20 mouse cellular contexts compared by ENCODE assay signal in the genomic region with DNA sequence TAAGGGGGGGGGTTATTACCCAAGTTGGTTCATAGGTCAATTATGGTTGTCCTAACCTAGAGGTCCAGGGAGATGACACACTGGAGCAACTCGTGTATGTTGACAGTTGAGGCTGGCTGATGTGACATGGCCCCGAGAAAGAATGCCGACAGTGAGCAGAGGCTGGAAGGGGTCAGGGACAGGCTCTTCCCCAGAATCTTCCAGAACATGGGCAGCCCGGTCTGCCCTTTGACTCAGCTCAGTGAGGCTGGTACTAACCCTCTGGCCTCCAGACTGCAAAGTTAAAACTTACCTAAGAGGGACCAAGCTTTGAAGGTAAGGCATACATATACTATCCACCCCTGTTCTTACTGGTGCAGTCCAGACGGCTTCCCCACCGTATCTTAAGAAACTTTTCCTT.
DNase-seq lines count a peak whose midpoint lies in the region; ATAC-seq lines count a peak whose summit lies in the region.
"Had no signal": no experiment of that assay in that cellular context is flagged by ENCODE, and none has a peak within 500 bp of the region (broad histone marks: within the 10 kb centered on the region; RNA-seq: fewer than 3 reads in every experiment).

No protein-coding gene starts in this region.

- H3K9ac ChIP-seq in heart, embryonic 13.5 days, result no peak overlapping the region
- no peak overlapping the region for H3K9ac ChIP-seq in kidney, embryonic 16.5 days (replicated peaks; ENCODE audit: low read length)
- no peak overlapping the region for H3K9ac ChIP-seq in kidney, embryonic 15.5 days
- H3K9ac ChIP-seq: forebrain, embryonic 13.5 days; heart, embryonic 12.5 days; hindbrain, embryonic 12.5 days; hindbrain, embryonic 15.5 days had no signal

- peaks cover 16% of the 10 kb centered on the region for H3K36me3 ChIP-seq in heart, embryonic 13.5 days
- H3K36me3 ChIP-seq in kidney, embryonic 16.5 days (ENCODE audit: insufficient read depth, low read length), result peaks cover 2% of the 10 kb centered on the region; the same call in 1 of the 2 replicates
- H3K36me3 ChIP-seq in kidney, embryonic 15.5 days, result peaks cover 5% of the 10 kb centered on the region
- 0 out of 2 replicates have a peak, but pooled peaks cover 2% of the 10 kb centered on the region for H3K36me3 ChIP-seq in limb, embryonic 10.5 days
- H3K36me3 ChIP-seq: heart, embryonic 12.5 days; hindbrain, embryonic 15.5 days had no signal

- intact Hi-C loops in heart, postnatal 14 days (cut with DNase I), result no loop called here

- H3K4me3 ChIP-seq in heart, embryonic 13.5 days, result no peak overlapping the region
- H3K4me3 ChIP-seq in kidney, embryonic 16.5 days (ENCODE audit: low read length), result no peak overlapping the region
- no peak overlapping the region for H3K4me3 ChIP-seq in kidney, embryonic 15.5 days (replicated peaks)
- no peak overlapping the region for H3K4me3 ChIP-seq in limb, embryonic 10.5 days
- H3K4me3 ChIP-seq: forebrain, embryonic 10.5 days; forebrain, embryonic 13.5 days; heart, embryonic 12.5 days; hindbrain, embryonic 12.5 days; hindbrain, embryonic 15.5 days had no signal

- H3K27me3 ChIP-seq in heart, embryonic 13.5 days (replicated peaks), result no peaks in the 10 kb centered on the region
- H3K27me3 ChIP-seq in kidney, embryonic 16.5 days (ENCODE audit: insufficient read depth, low read length), result no peaks in the 10 kb centered on the region
- no peaks in the 10 kb centered on the region for H3K27me3 ChIP-seq in kidney, embryonic 15.5 days
- no peaks in the 10 kb centered on the region for H3K27me3 ChIP-seq in limb, embryonic 10.5 days (ENCODE audit: low read depth, poor library complexity, severe bottlenecking)
- H3K27me3 ChIP-seq: forebrain, embryonic 13.5 days; heart, embryonic 12.5 days; hindbrain, embryonic 12.5 days; hindbrain, embryonic 15.5 days had no signal

- no peak overlapping the region for H3K27ac ChIP-seq in heart, embryonic 13.5 days (replicated peaks)
- no peak overlapping the region for H3K27ac ChIP-seq in kidney, embryonic 16.5 days (ENCODE audit: low read length)
- no peak overlapping the region; the same call in 1 of the 2 replicates for H3K27ac ChIP-seq in kidney, embryonic 15.5 days
- H3K27ac ChIP-seq in limb, embryonic 10.5 days, result 0 out of 2 replicates have a peak overlapping the region, but pooled peaks have one; percentile 23
- H3K27ac ChIP-seq: forebrain, embryonic 10.5 days; forebrain, embryonic 13.5 days; hindbrain, embryonic 12.5 days; hindbrain, embryonic 15.5 days had no signal

- H3K9me3 ChIP-seq in heart, embryonic 13.5 days, result 0 out of 2 replicates have a peak, but pooled peaks cover 4% of the 10 kb centered on the region
- H3K9me3 ChIP-seq in kidney, embryonic 16.5 days (ENCODE audit: low read length), result no peaks in the 10 kb centered on the region
- 0 out of 2 replicates have a peak, but pooled peaks cover 1% of the 10 kb centered on the region for H3K9me3 ChIP-seq in kidney, embryonic 15.5 days (replicated peaks)
- no peaks in the 10 kb centered on the region for H3K9me3 ChIP-seq in limb, embryonic 10.5 days (replicated peaks)
- H3K9me3 ChIP-seq: hindbrain, embryonic 12.5 days; hindbrain, embryonic 15.5 days had no signal

- WGBS in heart, embryonic 13.5 days, result 68% methylated on average over 6 of the region's 6 CpGs
- 46% methylated on average over 6 of the region's 6 CpGs for WGBS in kidney, embryonic 16.5 days
- 53% methylated on average over 6 of the region's 6 CpGs for WGBS in kidney, embryonic 15.5 days
- 75% methylated on average over 6 of the region's 6 CpGs for WGBS in limb, embryonic 10.5 days

- H3K4me1 ChIP-seq in heart, embryonic 13.5 days, result peaks cover 22% of the 10 kb centered on the region
- H3K4me1 ChIP-seq in kidney, embryonic 16.5 days (ENCODE audit: insufficient read depth, low read length), result peaks cover 5% of the 10 kb centered on the region; the same call in 1 of the 2 replicates
- peaks cover 37% of the 10 kb centered on the region for H3K4me1 ChIP-seq in kidney, embryonic 15.5 days
- H3K4me1 ChIP-seq in limb, embryonic 10.5 days, result peaks cover 8% of the 10 kb centered on the region
- H3K4me1 ChIP-seq: forebrain, embryonic 13.5 days had no signal

- no peak for DNase-seq in heart, postnatal 14 days
- DNase-seq in limb, embryonic 10.5 days (ENCODE audit: low spot score), result no peak
- no peak for DNase-seq in right cerebral cortex, adult 2 months (ENCODE audit: low spot score in 2 of 2)
- DNase-seq: adrenal gland, adult 8-10 months; adrenal gland, postnatal 25 days; cerebellum, adult 18-20 months; cerebellum, adult 9-10 months; cerebellum, postnatal 14 days; gastrocnemius, postnatal 10 days; gastrocnemius, postnatal 36 days had no signal

- peak overlapping the region; percentile 30 for H3K4me2 ChIP-seq in heart, embryonic 13.5 days
- H3K4me2 ChIP-seq in kidney, embryonic 16.5 days (replicated peaks; ENCODE audit: low read depth, low read length), result no peak overlapping the region
- no peak overlapping the region; the same call in 1 of the 2 replicates for H3K4me2 ChIP-seq in kidney, embryonic 15.5 days
- H3K4me2 ChIP-seq: forebrain, embryonic 13.5 days; heart, embryonic 12.5 days; hindbrain, embryonic 12.5 days; hindbrain, embryonic 15.5 days had no signal

- ATAC-seq in heart, embryonic 13.5 days (ENCODE audit: extremely low read depth, insufficient number of reproducible peaks, low FRiP score, low TSS enrichment), result no peak
- 0 out of 2 replicates have a peak, but pooled peaks have one; percentile 28 for ATAC-seq in kidney, embryonic 16.5 days (ENCODE audit: low FRiP score, low TSS enrichment)
- no peak for ATAC-seq in kidney, embryonic 15.5 days (replicated peaks; ENCODE audit: low FRiP score)
- ATAC-seq: CD4-positive, CD25-positive, alpha-beta regulatory T cell, adult 4 months; forebrain, embryonic 13.5 days; forebrain, embryonic 16.5 days had no signal
